In the genomic region with DNA sequence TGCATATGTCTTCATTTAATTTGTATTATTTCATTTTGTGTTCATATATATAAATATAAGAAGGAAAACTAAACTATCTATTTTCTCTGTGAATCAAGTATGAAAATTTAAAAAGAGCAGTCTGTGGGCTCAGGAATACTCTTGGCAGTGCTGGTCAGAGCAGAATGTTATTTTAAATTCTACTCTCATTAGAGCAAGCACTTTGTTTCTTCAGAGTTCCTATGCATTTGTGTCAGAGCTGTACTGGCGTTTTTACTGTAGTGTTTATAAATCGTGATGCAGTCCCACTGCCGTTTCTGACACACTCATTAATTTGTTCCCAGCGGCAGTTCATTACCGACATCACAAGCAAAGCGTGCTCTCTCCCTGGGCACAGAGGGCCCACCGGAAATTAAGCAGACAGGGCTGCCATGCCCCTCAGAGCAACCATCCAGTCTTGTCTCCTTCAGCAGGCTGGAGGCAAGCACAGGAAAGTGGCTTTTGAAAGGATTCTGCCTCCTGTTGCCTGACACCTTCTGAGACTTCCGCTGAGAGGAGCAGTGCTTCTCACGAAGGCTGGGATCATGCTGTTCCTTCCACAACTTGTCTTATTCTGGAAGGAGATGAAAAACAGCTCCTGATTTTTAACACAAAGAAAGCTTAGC, we compare ENCODE assay signal across 10 mouse cellular contexts.
DNase-seq lines count a peak whose midpoint lies in the region; ATAC-seq lines count a peak whose summit lies in the region.
"Had no signal": no experiment of that assay in that cellular context is flagged by ENCODE, and none has a peak within 500 bp of the region (broad histone marks: within the 10 kb centered on the region; RNA-seq: fewer than 3 reads in every experiment).

No protein-coding gene starts in this region.

- H3K36me3 ChIP-seq in heart, embryonic 11.5 days (ENCODE audit: control insufficient read depth, insufficient read depth, low read length): no peaks in the 10 kb centered on the region
- H3K36me3 ChIP-seq in stomach, embryonic 15.5 days: no peaks in the 10 kb centered on the region

- WGBS in heart, embryonic 11.5 days (ENCODE audit: insufficient replicate concordance): 38% methylated on average over 9 of the region's 9 CpGs
- 17% methylated on average over 9 of the region's 9 CpGs for WGBS in stomach, embryonic 15.5 days

- no peaks in the 10 kb centered on the region for H3K9me3 ChIP-seq in heart, embryonic 11.5 days (replicated peaks; ENCODE audit: control insufficient read depth, low read length)
- H3K9me3 ChIP-seq in stomach, embryonic 15.5 days: no peaks in the 10 kb centered on the region

- H3K27me3 ChIP-seq in heart, embryonic 11.5 days (ENCODE audit: control insufficient read depth, insufficient read depth, low read length): no peaks in the 10 kb centered on the region
- no peaks in the 10 kb centered on the region for H3K27me3 ChIP-seq in stomach, embryonic 15.5 days (replicated peaks)
- H3K27me3 ChIP-seq: CH12.LX; megakaryocyte, embryonic 14.5 days had no signal

- no peaks in the 10 kb centered on the region for H3K4me1 ChIP-seq in heart, embryonic 11.5 days (ENCODE audit: control insufficient read depth, insufficient read depth, low read length)
- no peaks in the 10 kb centered on the region for H3K4me1 ChIP-seq in stomach, embryonic 15.5 days
- H3K4me1 ChIP-seq: megakaryocyte, embryonic 14.5 days had no signal

- H3K9ac ChIP-seq in heart, embryonic 11.5 days (ENCODE audit: low read depth, low read length): no peak overlapping the region
- H3K9ac ChIP-seq in stomach, embryonic 15.5 days: no peak overlapping the region

- DNase-seq in heart, postnatal 25 days (ENCODE audit: low spot score): no peak
- peak; percentile 5 for DNase-seq in R1 (ENCODE audit: low read depth, low spot score)
- peak; percentile 11 to 36 for DNase-seq in frontal cortex, adult 2 months (ENCODE audit: extremely low spot score in 1 of 2, low spot score in 1 of 2)
- peak; percentile 16 for DNase-seq in left cerebral cortex, postnatal 4 days
- DNase-seq in adrenal gland, adult 2 months: no peak

- H3K4me2 ChIP-seq in heart, embryonic 11.5 days: peak overlapping the region; percentile 27; the same call in 1 of the 2 replicates
- peak overlapping the region; percentile 21; the same call in 1 of the 2 replicates for H3K4me2 ChIP-seq in stomach, embryonic 15.5 days

- intact Hi-C loops in heart, postnatal 25 days (cut with DNase I): no loop called here
- intact Hi-C loops in left cerebral cortex, postnatal 4 days (cut with DNase I): no loop called here

- H3K4me3 ChIP-seq in heart, embryonic 11.5 days (ENCODE audit: low read depth, low read length): no peak overlapping the region
- no peak overlapping the region for H3K4me3 ChIP-seq in stomach, embryonic 15.5 days (replicated peaks)
- H3K4me3 ChIP-seq: megakaryocyte, embryonic 14.5 days had no signal

- no peak overlapping the region for H3K27ac ChIP-seq in heart, embryonic 11.5 days (ENCODE audit: low read depth, low read length)
- no peak overlapping the region for H3K27ac ChIP-seq in stomach, embryonic 15.5 days

- 0 out of 2 replicates have a peak, but pooled peaks have one; percentile 35 for ATAC-seq in heart, embryonic 11.5 days (replicated peaks; ENCODE audit: insufficient number of reproducible peaks, low FRiP score, low TSS enrichment)
- ATAC-seq in stomach, embryonic 15.5 days (ENCODE audit: insufficient read depth, low FRiP score, low read depth): peak; percentile 31; the same call in 1 of the 2 replicates
- ATAC-seq in inflammation-experienced regulatory T-cells, adult 6 months: no peak

Comparison
In these comparisons a context has a peak if more than half of its experiments do, and no peak if none do; other contexts are left out.
1. DNase-seq: peak in R1 (single experiment), frontal cortex, adult 2 months (2 of 2) and left cerebral cortex, postnatal 4 days (single experiment); none in heart, postnatal 25 days (single experiment) and adrenal gland, adult 2 months (single experiment).